Mouse (Mus musculus) ES-Bruce4 (cell line): ENCODE measurements around the gene Rmnd5a. TPM values are rescaled to one million over a fixed set of nuclear protein-coding genes. Genes with fewer than 3 reads are reported as not detected.

Experiments used
- H3K27ac ChIP-seq: 2 replicates; pipeline ENCODE4 v1.5.1; 2012; ENCODE audit warnings: low read length, inconsistent platforms; ENCODE audit not compliant: insufficient read depth
- H3K27me3 ChIP-seq: 2 replicates; pipeline ENCODE4 v1.6.1; 2012; ENCODE audit warnings: mild to moderate bottlenecking, low read length, inconsistent platforms; ENCODE audit not compliant: control insufficient read depth, poor library complexity, insufficient read depth, severe bottlenecking
- H3K36me3 ChIP-seq: 2 replicates; pipeline ENCODE4 v1.6.1; 2012; ENCODE audit warnings: inconsistent platforms, mild to moderate bottlenecking, low read length, moderate library complexity; ENCODE audit not compliant: control insufficient read depth, poor library complexity, insufficient read depth, severe bottlenecking
- H3K4me1 ChIP-seq: one replicate; pipeline ENCODE4 v1.8.1; 2011; ENCODE audit warnings: low read length; ENCODE audit not compliant: control insufficient read depth, insufficient read depth
- H3K4me3 ChIP-seq: 2 replicates; pipeline ENCODE4 v1.5.1; 2011; ENCODE audit warnings: low read depth, mild to moderate bottlenecking, low read length
- H3K9ac ChIP-seq: 2 replicates; pipeline ENCODE4 v1.6.1; 2012; ENCODE audit warnings: low read depth, mild to moderate bottlenecking, inconsistent platforms; ENCODE audit not compliant: poor library complexity, severe bottlenecking
- H3K9me3 ChIP-seq: replicated peaks from 2 replicates; pipeline ENCODE4 v1.6.1; 2012; ENCODE audit warnings: mild to moderate bottlenecking, low read length, inconsistent platforms; ENCODE audit not compliant: control insufficient read depth, poor library complexity, insufficient read depth, severe bottlenecking
- CTCF ChIP-seq: IDR thresholded peaks from one replicate; pipeline ENCODE4 v1.8.1; 2011; ENCODE audit warnings: low read depth, low read length
- EP300 ChIP-seq: IDR thresholded peaks from 2 replicates; pipeline ENCODE4 v1.6.1; 2011; ENCODE audit warnings: low read depth, low read length; ENCODE audit not compliant: insufficient read depth
- POLR2A ChIP-seq: IDR thresholded peaks from one replicate; pipeline ENCODE4 v1.8.1; 2011; ENCODE audit warnings: low read length; ENCODE audit not compliant: insufficient read depth
- polyA plus RNA-seq: library from polyadenylated mRNA; stranded (reverse); fragments of >200 nt; gene quantifications from 2 replicates; pipeline ENCODE4 v1.2.4, GENCODE M21; 2011; ENCODE audit warnings: low read depth; ENCODE audit not compliant: missing spikeins, insufficient read depth, insufficient read length

The Rmnd5a gene
- polyA plus RNA-seq, 1 experiment: 86.1 TPM

GRCm38 (mm10) chr6:71420848-71421247 is 19.6 kb downstream of the Rmnd5a start:
- no peak overlapping the region for H3K9ac ChIP-seq
- no peak overlapping the region for H3K27ac ChIP-seq
- H3K36me3 ChIP-seq: peaks cover 5% of the 10 kb centered on the region
- no peak for TF ChIP-seq POLR2A
- TF ChIP-seq EP300: no peak
- no peak for TF ChIP-seq CTCF
- H3K9me3 ChIP-seq: no peaks in the 10 kb centered on the region
- H3K27me3 ChIP-seq: no peaks in the 10 kb centered on the region
- H3K4me3 ChIP-seq: no peak overlapping the region
- no peaks in the 10 kb centered on the region for H3K4me1 ChIP-seq

- Histone ChIP-seq H3K27ac (no peak overlapping the region), H3K36me3 (peaks cover 5% of the 10 kb centered on the region), H3K9me3 (no peaks in the 10 kb centered on the region), H3K27me3 (no peaks in the 10 kb centered on the region), H3K4me3 (no peak overlapping the region), H3K4me1 (no peaks in the 10 kb centered on the region), H3K9ac (no peak overlapping the region)
- TF ChIP-seq EP300 (no peak), POLR2A (no peak), CTCF (no peak)
Observed at GRCm38 (mm10) chr6:71418874-71419273, 21.6 kb downstream of the Rmnd5a start.

DNA sequence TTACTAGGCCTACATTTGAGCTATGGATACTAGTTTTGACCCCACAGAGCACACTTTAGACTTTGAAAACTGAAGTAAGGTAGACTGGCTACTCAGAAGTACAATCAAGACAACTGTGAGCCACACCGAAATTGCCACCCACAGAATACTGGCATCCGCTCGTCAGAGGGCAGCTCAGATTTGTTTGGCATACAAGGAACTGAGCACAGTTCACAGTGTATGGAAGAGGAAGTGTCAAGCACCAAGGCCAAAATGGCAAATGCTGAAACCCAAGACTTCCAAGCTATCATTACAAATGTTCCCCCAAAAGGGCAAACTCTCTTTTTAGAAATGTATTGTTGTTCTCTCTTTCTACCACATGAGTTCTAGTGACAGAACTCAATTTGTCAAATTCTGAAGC is 25.0 kb downstream of the Rmnd5a start:
- Histone ChIP-seq H3K4me1 (no peaks in the 10 kb centered on the region), H3K36me3 (peaks cover 2% of the 10 kb centered on the region; the same call in 1 of the 2 replicates), H3K4me3 (no peak overlapping the region), H3K27me3 (no peaks in the 10 kb centered on the region), H3K9ac (no peak overlapping the region), H3K27ac (no peak overlapping the region), H3K9me3 (no peaks in the 10 kb centered on the region)
- no peak for TF ChIP-seq EP300

GRCm38 (mm10) chr6:71414624-71415023 is 25.8 kb downstream of the Rmnd5a start:
- Histone ChIP-seq H3K27ac (no peak overlapping the region), H3K9me3 (no peaks in the 10 kb centered on the region), H3K27me3 (no peaks in the 10 kb centered on the region), H3K36me3 (peaks cover 2% of the 10 kb centered on the region; the same call in 1 of the 2 replicates), H3K9ac (no peak overlapping the region), H3K4me3 (no peak overlapping the region), H3K4me1 (no peaks in the 10 kb centered on the region)
- TF ChIP-seq POLR2A: no peak
- TF ChIP-seq CTCF: no peak
- no peak for TF ChIP-seq EP300

DNA sequence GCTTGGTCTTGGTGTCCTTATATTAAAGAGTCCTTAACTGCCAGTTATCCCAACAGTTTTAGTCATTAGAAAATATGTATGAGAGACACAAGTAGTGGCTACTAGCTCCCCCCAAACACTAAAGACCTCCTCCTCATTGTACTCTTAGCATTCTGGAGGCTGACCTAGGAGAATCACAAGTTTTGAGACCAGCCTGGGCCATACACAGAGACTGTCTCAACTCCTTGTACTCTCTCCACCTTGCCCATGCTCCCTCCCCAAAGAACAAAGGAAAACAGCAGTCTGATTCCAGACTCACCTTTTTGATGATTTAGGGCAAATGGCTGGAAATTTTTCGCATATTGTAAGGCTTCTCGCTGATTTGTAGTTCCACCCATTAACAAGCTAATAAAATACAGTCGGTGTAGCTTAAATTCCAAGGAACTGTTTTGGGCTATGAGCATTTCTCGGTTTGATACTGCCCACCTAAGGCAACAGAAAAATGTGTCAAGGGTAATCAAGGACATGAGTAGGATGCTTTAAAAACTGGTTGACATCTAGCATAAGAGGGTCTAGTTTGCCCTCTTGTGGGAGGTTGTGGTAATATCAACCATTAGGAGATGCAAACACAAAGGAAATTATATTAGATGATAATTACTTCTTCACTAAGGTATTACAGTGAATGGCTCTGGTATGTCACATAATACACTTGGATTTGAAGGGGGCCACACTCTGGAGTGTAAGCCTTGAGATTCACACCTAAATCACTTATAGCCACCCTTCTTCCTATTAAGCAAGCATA is 41.4 kb downstream of the Rmnd5a start:
- Histone ChIP-seq H3K9ac (no peak overlapping the region), H3K27me3 (no peaks in the 10 kb centered on the region), H3K4me1 (peaks cover 1% of the 10 kb centered on the region), H3K9me3 (0 out of 2 replicates have a peak, but pooled peaks cover 3% of the 10 kb centered on the region), H3K27ac (no peak overlapping the region), H3K36me3 (peaks cover 22% of the 10 kb centered on the region), H3K4me3 (no peak overlapping the region)
- no peak for TF ChIP-seq EP300
- no peak for TF ChIP-seq POLR2A
- no peak for TF ChIP-seq CTCF

GRCm38 (mm10) chr6:71396761-71397160 is 43.7 kb downstream of the Rmnd5a start:
- Histone ChIP-seq H3K9me3 (0 out of 2 replicates have a peak, but pooled peaks cover 3% of the 10 kb centered on the region), H3K9ac (no peak overlapping the region), H3K4me1 (peaks cover 1% of the 10 kb centered on the region), H3K27me3 (no peaks in the 10 kb centered on the region), H3K27ac (no peak overlapping the region), H3K4me3 (no peak overlapping the region), H3K36me3 (peaks cover 26% of the 10 kb centered on the region)
- no peak for TF ChIP-seq POLR2A
- no peak for TF ChIP-seq CTCF
- TF ChIP-seq EP300: no peak
